Mouse (Mus musculus) E14TG2a.4 (cell line): ENCODE measurements around the gene Klhl40.

ENCODE experiments used
- H3K27me3 ChIP-seq: 2 replicates; pipeline ENCODE4 v1.6.1; 2014; ENCODE audit warnings: low read length, control low read depth; ENCODE audit not compliant: insufficient read depth
- H3K36me3 ChIP-seq: 2 replicates; pipeline ENCODE4 v1.6.1; 2014; ENCODE audit warnings: low read length, control low read depth; ENCODE audit not compliant: insufficient read depth
- H3K4me1 ChIP-seq: replicated peaks from 2 replicates; pipeline ENCODE4 v1.6.1; 2014; ENCODE audit warnings: low read depth, low read length, control low read depth
- H3K4me3 ChIP-seq: replicated peaks from 2 replicates; pipeline ENCODE4 v1.5.1; 2014; ENCODE audit warnings: mild to moderate bottlenecking, low read length
- H3K9me3 ChIP-seq: 2 replicates; pipeline ENCODE4 v1.6.1; 2014; ENCODE audit warnings: low read length, control low read depth
- CTCF ChIP-seq: conservative IDR thresholded peaks from 2 replicates; pipeline ENCODE4 v1.5.1; 2014; ENCODE audit warnings: low read length
- NANOG ChIP-seq: IDR thresholded peaks from 2 replicates; pipeline ENCODE4 v1.6.1; 2014; ENCODE audit warnings: borderline replicate concordance, low read length, mixed read lengths
- POU5F1 ChIP-seq: IDR thresholded peaks from 2 replicates; pipeline ENCODE4 v1.6.1; 2014; ENCODE audit warnings: low read length, borderline replicate concordance

Klhl40 gene

DNA sequence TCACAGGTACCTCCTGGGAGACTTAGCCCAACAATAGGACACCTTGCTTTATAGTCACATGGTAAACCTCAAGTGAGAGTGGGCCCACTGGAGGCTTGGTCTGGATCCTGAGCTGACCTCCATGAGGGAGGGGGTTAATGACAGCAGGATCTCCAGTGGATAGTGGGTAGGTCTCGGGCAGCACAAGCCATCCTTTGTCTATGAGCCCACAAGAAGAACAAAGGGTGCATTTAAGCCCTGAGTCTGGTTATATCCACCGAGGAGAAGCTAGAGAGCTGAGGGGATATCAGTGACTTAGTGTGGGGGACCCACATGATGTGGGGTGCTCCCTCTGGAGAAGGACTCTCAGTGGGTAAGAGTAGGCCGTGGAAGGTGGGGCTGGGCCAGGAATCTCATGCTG lies 31.1 kb downstream of the Klhl40 start:
- no peak for TF ChIP-seq NANOG
- no peak for TF ChIP-seq POU5F1
- no peak for TF ChIP-seq CTCF
- Histone ChIP-seq H3K9me3 (no peaks in the 10 kb centered on the region), H3K27me3 (no peaks in the 10 kb centered on the region), H3K4me3 (no peak overlapping the region), H3K4me1 (no peaks in the 10 kb centered on the region), H3K36me3 (no peaks in the 10 kb centered on the region)

- Histone ChIP-seq H3K4me1 (no peaks in the 10 kb centered on the region), H3K9me3 (no peaks in the 10 kb centered on the region), H3K36me3 (no peaks in the 10 kb centered on the region), H3K27me3 (no peaks in the 10 kb centered on the region), H3K4me3 (no peak overlapping the region)
- TF ChIP-seq CTCF (no peak), NANOG (no peak), POU5F1 (no peak)
Measured at GRCm38 (mm10) chr9:121810081-121810821, 32.8 kb downstream of the Klhl40 start.

DNA sequence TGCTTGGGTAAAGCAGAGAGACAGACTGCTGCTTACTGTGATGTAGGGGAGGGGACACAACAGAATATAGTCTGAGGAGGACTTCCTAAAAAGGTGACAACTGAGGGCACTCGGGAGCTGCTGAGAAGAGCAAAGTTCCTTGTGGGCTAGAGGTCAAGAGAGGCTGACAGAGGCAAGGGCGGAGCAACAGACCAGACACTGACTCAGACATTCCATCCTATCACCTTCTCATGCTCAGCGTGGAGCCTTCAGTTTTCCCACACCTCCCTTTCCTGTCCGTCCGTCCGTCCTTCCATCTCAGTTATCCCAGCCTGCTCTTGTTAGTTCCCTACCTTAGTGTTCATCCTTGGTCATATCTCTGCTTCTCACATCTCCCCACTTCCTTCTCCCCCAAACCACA lies 37.8 kb downstream of the Klhl40 start:
- Histone ChIP-seq H3K4me3 (no peak overlapping the region), H3K27me3 (peaks cover 9% of the 10 kb centered on the region), H3K36me3 (no peaks in the 10 kb centered on the region), H3K4me1 (peaks cover 16% of the 10 kb centered on the region), H3K9me3 (no peaks in the 10 kb centered on the region)
- TF ChIP-seq POU5F1 (no peak), NANOG (no peak), CTCF (no peak)

DNA sequence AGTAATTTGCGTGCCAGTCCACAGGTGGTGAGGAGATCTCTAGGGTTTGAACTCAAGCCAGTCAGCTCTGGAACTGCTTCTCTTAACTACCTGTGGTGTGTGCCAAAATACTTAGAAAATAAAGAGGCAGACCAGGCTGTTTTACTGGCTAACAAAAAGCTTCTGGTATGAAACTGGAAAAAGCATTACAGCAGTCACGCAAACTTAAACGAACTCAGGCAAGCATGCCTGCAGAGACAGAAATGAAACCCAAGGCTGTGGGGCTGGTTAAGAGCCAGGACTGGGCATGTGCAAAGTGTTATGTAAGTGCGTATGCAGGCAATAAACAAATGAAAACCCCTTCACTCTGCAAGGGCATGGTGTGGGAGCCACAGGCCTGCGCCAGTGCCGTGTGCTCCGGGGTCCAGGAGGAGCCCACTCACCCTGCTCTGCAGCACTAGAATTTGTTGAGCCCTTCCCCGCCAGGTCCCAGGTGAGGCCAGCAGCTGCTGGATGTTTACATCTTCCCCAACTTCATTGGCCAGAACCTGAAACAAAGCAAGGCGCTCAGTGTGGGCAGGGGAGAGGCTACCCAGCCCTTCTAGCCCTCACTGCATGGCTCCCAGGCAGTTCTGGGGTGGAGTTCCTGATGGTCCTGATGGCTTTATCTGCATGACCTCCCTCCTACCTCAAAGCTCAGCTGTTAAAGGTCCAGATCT lies 41.8 kb downstream of the Klhl40 start:
- H3K4me3 ChIP-seq = no peak overlapping the region
- TF ChIP-seq NANOG (no peak), CTCF (no peak), POU5F1 (no peak)

DNA sequence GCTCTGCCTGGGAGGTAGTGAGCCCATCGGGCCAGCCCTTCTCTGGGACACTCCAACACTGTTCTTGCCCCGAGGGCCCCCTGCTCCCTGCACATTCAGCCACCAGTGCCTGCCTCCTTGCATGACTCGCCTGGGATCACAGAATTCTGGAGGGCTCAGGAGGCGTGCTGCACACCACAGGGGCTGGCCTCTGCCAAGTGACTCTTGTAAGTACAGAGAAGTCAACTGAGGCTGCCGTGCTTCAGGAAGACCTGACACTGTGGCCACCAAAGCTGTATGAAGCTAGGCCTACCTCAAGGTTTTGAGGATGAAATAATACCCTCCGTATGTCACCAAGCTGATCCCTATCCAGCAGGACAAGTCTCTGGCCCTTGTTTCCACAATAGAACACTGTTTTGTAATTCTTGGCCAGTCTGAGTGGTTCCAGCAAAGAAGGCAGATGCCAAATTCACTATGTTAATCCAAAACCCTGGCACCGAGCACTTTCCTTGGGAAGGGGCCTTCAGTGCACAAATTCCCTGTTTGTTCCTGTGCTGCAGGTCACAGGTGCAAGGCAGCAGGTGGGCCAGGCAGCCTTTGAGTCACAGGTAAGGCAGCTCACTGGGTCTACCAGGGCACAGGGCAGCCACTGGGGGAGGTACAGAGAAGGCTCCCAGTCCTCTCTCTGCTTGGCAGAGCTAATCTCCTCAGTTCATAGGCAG lies 42.5 kb downstream of the Klhl40 start:
- Histone ChIP-seq H3K27me3 (peaks cover 11% of the 10 kb centered on the region), H3K4me1 (peaks cover 16% of the 10 kb centered on the region), H3K4me3 (no peak overlapping the region), H3K9me3 (no peaks in the 10 kb centered on the region), H3K36me3 (no peaks in the 10 kb centered on the region)
- TF ChIP-seq CTCF (no peak), POU5F1 (no peak), NANOG (no peak)

More for the DNA sequence above, 41.8 kb downstream of the Klhl40 start:
- Histone ChIP-seq H3K36me3 (no peaks in the 10 kb centered on the region), H3K27me3 (peaks cover 11% of the 10 kb centered on the region), H3K9me3 (no peaks in the 10 kb centered on the region), H3K4me1 (peaks cover 16% of the 10 kb centered on the region)

- TF ChIP-seq POU5F1 (no peak), NANOG (no peak), CTCF (no peak)
- Histone ChIP-seq H3K9me3 (no peaks in the 10 kb centered on the region), H3K4me3 (no peak overlapping the region), H3K27me3 (peaks cover 11% of the 10 kb centered on the region), H3K4me1 (peaks cover 16% of the 10 kb centered on the region), H3K36me3 (no peaks in the 10 kb centered on the region)
Measured at GRCm38 (mm10) chr9:121820765-121821164, 43.4 kb downstream of the Klhl40 start.

DNA sequence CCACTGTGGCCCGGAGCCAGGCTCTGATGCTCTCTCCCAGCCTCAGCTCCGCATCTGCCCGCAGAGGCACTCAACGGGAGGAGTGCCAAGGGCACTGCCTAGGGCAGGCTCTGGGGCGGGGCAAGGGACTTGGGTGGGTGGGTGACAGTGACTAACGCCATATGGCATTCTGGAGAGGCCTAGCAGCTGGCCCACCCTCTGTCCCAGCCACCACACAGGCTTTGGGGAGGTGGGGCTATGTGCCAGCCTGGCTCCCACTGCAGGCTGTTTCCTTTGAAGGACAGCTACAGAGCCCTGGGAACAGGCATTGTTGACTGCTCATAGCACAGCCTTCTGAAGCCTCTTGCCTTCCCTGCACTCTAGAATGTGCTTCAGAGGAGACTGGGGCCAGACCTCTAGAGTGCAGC lies 45.2 kb downstream of the Klhl40 start:
- no peak overlapping the region for H3K4me3 ChIP-seq
- TF ChIP-seq POU5F1 (no peak), NANOG (no peak), CTCF (no peak)
- peaks cover 16% of the 10 kb centered on the region for H3K27me3 ChIP-seq
- no peaks in the 10 kb centered on the region for H3K36me3 ChIP-seq
- H3K4me1 ChIP-seq = peaks cover 16% of the 10 kb centered on the region
- no peaks in the 10 kb centered on the region for H3K9me3 ChIP-seq

- Histone ChIP-seq H3K36me3 (no peaks in the 10 kb centered on the region), H3K4me1 (peaks cover 16% of the 10 kb centered on the region), H3K27me3 (peaks cover 16% of the 10 kb centered on the region), H3K4me3 (no peak overlapping the region), H3K9me3 (no peaks in the 10 kb centered on the region)
- TF ChIP-seq NANOG (no peak), POU5F1 (no peak), CTCF (no peak)
Measured at GRCm38 (mm10) chr9:121823051-121823450, 45.6 kb downstream of the Klhl40 start.
